Mouse (Mus musculus) gastrocnemius, postnatal 36 days (tissue): ENCODE data around the gene Lyrm7. TPM values are rescaled to one million over a fixed set of nuclear protein-coding genes. Genes with fewer than 3 reads are reported as not detected.

Experiments
- DNase-seq, 2 experiments: peaks; one replicate each; pipeline ENCODE4 v3.0.0; 2022
- intact Hi-C: fragments of 180-260 bp; cut with DNase I; formaldehyde crosslinking; loops from one replicate; pipeline ENCODE4 v1.15.1; 2025
- total RNA-seq, 2 experiments: library from RNA; stranded (reverse); gene quantifications; 2 replicates each; pipeline ENCODE4 v1.2.3; 2021

Gene Lyrm7
- total RNA-seq, 2 experiments from 2014 or later = 16.8 to 24.0 TPM

GRCm38 (mm10) chr11:54884197-54884828 lies 23.6 kb upstream of the Lyrm7 start:
- no peak for DNase-seq
- intact Hi-C loops = no loop called here

- DNase-seq = peak in 1 of 2 experiments; percentile 48
- intact Hi-C loops = no loop called here
Measured at GRCm38 (mm10) chr11:54882671-54883070, 22.0 kb upstream of the Lyrm7 start.

DNA sequence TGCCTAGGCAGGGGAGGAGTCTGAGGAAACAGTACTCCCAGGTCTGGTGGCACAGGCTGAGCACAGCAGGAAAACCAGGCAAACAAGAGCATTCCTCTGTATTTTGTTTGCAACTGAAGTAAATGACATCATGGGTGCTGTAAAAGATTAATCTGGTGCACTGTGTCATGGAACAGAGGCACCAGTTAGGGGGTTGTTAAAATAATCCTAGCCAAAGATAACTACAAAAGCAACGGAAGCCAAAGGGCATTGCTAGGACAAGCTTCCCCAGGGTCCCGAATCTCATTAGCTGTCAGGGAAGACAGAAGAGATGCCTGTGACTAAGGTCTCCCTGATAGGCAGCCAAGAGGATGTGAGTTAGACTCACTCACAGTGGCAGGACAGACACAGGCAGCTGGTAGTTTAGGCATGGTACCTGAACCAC lies 20.3 kb upstream of the Lyrm7 start:
- intact Hi-C loops = no loop called here

GRCm38 (mm10) chr11:54879922-54880321 lies 19.2 kb upstream of the Lyrm7 start:
- intact Hi-C loops = loop anchor here (1.0 to 2.0 kb wide), 2 partner anchors 47 to 105 kb away; no protein-coding TSS in a partner anchor
- DNase-seq = no peak

More for the DNA sequence above, 20.3 kb upstream of the Lyrm7 start:
- no peak for DNase-seq

DNA sequence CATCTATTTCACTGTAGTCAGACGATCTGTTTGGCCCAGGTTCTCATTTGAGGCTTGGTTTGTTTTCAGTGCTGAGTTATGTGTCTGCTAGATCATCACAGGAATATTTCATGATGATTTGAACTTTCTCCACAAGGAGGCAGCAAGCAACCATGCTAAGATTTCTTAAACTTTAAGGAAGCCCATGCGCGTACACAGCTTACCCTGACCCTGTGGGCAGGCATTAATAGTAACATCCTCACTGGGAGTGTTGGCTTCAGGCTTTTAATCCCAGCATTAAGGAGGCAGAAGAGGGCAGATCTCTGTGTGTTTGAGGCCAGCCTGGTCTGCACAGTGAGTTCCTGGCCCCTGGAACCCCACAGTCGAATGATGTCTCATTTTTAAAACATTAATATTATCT lies 18.7 kb upstream of the Lyrm7 start:
- intact Hi-C loops = loop anchor here (2.0 kb wide), 1 partner anchor 105 kb away; no protein-coding TSS in a partner anchor
- peak in 1 of 2 experiments; percentile 33 for DNase-seq

DNA sequence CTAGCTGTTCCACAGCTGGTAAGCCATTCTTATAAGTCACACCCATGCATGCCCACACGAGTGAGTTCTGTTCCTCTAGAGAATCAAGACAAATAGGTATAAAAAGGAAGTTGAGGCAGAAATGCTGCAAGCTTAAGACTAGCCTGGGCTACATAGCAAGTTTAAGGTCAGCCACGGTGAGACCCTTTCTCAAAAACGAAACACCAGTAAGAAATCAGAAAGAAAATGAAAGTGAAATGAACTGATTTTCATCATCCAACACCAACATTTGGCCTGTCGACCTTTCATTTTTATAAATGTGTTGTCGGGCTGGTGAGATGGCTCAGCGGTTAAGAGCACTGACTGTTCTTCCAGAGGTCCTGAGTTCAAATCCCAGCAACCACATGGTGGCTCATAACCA lies 18.2 kb upstream of the Lyrm7 start:
- no peak for DNase-seq
- intact Hi-C loops = loop anchor here (2.0 kb wide), 1 partner anchor 106 kb away; no protein-coding TSS in a partner anchor

DNA sequence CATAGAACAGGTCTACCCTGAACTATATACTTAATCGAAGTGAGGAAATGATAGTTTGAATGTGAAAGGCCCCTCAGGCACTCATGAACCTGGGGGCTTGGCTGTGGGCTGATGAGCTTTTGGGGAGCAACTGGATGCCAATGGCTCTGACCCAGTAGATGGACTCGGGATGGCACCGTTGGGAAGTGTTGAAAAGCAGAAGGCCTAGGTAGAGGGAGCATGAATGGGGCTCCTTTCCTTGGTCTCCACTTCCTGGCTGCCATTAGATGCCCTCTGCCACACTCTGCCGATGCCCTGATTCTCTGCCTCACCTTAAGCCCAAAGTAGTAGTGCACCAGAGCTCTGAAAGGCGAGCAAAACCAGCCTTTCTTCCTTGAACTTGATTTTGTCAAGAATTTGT lies 15.3 kb upstream of the Lyrm7 start:
- intact Hi-C loops = no loop called here
- no peak for DNase-seq

DNA sequence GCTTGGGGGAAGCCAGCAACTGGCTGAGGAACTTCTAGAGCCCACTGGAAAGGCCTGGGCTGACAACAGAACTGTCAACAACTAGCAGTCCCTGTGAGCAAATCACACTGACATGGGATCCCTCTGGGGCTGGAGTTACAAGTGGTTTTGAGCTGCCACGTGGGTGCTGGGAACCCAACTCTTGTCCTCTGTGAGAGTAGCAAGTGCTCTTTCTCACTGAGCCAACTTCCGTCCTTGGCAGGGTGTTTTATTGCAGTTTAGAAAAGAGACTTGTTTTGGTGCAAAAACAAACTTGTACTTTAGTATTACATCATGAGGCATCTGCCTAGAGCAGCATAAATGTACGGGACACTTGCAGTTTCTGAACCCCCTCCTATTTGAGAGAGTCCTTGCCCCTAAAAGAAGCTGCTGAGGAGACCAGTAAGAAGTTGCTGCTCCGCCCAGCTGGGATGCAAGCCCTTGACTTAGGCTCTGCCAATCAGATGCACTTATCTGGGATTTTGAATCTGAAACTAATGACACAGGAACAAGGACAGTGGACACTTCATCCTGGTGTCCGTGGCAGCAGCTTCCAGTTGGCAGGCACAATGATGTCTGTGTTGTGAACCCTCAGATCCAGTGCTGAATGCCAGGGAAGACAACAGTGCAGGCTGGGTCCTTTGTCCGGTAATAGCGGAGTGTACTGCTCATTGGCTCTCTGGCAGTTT lies 11.3 kb upstream of the Lyrm7 start:
- DNase-seq = peak in 1 of 2 experiments; percentile 24
- intact Hi-C loops = no loop called here

GRCm38 (mm10) chr11:54869318-54869717 lies 8.6 kb upstream of the Lyrm7 start:
- intact Hi-C loops = no loop called here
- no peak for DNase-seq

GRCm38 (mm10) chr11:54868445-54868844 lies 7.7 kb upstream of the Lyrm7 start:
- no peak for DNase-seq
- intact Hi-C loops = no loop called here

DNA sequence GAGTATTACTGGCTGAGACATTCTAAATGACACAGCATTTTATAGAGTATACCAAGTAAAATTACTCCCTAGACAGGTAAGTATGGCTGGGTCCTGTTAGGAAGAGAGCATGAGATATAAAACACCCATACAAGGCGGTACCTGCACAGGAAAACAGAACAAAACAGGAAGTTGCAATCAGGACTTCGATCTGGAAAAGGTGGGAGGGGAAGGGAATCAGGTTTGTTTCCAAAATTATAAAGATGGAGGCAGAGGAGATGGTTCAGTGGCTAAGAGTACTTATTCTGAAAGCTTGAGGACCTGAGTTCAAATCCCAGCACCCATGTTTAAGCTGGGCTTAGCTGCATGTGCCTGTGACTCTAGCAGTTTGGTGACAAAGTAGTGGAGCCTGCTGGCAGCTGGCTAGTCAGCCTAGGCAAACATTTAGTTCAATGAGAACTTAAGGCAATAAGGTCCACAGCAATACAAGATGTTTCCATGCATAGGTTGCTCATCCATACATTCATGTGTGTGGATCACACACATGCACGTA lies 7.3 kb upstream of the Lyrm7 start:
- DNase-seq = no peak
- intact Hi-C loops = no loop called here

DNA sequence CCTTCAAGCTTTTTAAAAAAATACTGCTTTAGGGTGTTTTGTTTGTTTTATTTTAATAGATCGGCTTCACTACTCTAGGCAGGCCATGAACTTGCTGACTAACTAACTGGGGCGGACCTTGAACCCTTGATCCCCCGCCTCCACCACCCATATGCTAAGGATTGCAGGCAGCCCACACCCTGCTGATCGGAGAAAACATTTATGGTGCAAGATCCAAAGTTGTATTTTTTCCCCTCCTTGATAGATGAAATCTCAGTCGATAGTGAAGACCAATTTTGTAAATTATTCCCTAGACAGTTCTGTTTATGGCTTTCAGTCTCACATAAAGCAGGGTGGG lies 6.3 kb upstream of the Lyrm7 start:
- DNase-seq = no peak
- intact Hi-C loops = no loop called here

DNA sequence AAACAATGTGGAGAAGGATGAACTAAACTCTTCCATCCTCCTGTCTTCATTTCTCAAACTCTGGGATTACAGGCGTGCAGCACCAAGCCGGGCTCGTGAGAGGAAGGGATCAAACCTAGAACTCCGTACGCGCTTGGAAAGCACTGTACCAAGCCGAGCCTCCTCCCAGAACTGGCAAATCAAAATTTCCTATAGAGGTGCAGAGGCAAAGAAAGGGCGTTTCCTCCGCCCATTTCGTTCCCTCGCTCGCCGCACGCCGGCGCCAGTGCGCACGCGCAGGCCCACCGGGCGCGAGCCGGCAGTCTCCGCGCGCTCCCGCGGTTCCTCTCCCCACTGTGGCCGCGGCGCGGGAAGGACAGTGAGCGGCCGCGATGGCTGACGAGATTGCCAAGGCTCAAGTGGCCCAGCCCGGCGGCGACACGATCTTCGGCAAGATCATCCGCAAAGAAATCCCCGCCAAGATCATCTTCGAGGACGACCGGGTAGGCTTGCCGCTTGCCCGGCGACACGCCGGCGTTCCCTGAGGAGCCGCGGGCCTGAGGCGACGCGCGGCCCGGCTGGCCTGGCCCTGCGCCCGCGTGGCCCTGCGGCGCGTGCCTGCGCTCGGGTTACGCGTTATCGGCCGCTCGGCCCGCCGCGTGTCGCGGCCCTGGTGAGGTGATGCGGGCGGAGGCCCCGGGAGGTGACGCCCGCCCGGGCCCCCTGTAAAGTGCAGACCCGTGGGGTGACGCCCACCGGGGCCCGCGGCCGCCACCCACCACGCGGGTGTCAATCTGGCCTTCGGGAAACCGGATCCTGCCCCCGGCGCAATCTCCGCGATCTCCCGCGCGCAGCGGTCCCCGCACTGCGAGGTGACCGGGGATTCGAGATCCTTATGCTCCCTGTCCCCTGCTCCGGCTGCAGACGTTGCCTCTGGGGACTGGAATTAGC lies 5.7 kb upstream of the Lyrm7 start, which contains the start of gene Hint1:
TSS of gene Hint1 (plus strand) at position 265 of the 930 bp plus-strand sequence.
- intact Hi-C loops = no loop called here
- DNase-seq = peak; percentile 87 to 89

- DNase-seq = no peak
- intact Hi-C loops = no loop called here
Measured at GRCm38 (mm10) chr11:54865330-54866085, 4.8 kb upstream of the Lyrm7 start.

DNA sequence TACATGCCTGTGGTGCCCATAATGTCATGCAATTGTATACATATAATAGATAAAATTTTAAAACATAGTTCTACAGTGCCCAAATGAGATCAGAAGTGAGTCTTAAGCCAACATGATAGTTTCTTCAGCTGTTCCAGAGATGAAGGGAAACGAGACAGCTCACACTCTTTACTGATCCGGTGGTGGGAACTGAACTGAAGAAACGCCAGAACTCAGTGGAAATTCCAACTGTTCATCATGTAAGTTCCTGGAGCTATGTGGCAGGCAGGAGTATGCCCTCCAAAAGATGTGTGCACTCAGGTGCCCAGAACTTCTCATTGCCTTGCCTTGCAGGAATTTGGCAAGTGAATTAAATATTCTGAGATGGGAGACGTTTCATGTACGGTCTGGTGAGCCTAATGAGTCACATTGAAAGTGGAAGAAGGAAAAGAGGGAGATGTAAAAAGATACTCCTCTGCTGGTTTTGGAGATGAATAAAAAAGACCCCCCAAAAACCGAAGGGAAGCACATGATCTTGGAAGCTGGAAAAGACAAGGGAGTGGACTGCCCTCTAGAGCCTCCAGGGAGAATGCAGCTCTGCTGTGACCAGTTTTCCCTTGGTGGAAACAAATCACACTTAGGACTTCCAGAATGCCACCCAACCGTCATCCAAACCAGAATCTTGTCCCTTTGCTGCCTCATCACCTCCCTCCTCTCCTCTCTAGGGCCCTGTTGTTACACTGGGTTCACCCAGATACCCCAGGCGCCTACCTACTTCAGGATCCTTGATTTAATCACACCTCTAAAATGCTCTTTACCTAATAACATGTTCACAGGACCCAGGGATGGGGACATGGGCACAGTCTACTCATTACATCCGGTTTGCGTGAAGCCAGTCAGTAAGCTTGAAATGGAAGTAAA lies 2.2 kb upstream of the Lyrm7 start:
- peak in 1 of 2 experiments; percentile 17 for DNase-seq
- intact Hi-C loops = loop anchor here (1.0 to 5.0 kb wide), 2 partner anchors 76 to 160 kb away; partner anchors contain the start of gene Cdc42se2

- DNase-seq = no peak
- intact Hi-C loops = loop anchor here (5.0 kb wide), 1 partner anchor 74 kb away; the partner anchor contains the start of gene Cdc42se2
Measured at GRCm38 (mm10) chr11:54861471-54862420, 1.0 kb upstream of the Lyrm7 start.
